Mouse (Mus musculus) kidney, adult 11 months (tissue): ENCODE measurements around the gene Rassf4.

ENCODE experiments used
- DNase-seq: peaks from one replicate; pipeline ENCODE4 v3.0.0; 2022

Rassf4 gene

GRCm38 (mm10) chr6:116673471-116674282 lies at the start of gene Rassf4:
Rassf4 (minus strand) TSS chr6:116673952.
- peak; percentile 70 for DNase-seq

DNA sequence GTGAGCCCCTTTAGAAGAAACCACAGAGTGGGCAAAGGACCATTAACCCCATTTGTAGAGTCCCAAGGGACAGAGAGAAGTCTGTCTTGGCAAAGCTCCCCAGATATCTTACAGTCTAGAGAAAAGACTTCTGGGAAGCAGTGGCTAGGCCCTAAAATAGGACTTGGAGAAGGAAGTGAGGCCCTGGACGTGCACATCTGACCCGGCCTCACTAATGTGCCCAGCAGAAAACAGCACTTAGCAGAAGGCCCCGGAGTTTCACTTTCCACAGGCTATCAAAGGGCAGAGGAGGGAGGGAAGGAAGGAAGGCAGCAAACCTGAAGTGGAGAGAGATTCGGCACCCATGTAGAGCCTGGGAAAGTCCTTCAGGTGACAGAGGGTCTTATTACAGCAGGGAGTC lies 45.2 kb upstream of the Rassf4 start:
- no peak for DNase-seq

DNA sequence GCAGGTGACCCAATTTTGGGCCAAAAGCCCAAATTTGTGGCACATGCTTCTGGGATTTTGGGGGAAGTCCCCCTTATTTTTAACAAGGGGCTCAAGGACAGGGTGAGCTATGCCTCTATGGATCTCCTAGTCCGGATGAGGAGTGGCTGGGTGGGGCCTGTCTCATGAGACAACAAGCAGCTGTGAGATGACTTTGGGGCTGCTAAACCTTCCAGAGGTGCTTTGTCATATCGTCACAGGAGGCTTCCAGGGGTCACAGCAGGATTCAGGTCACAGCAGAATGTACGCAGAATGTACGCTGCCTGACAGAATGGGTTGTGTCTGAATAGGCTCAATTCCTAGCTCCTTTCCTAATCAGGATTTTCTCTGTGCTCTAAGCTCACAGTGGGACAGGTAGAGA lies 44.6 kb upstream of the Rassf4 start:
- DNase-seq, result no peak

GRCm38 (mm10) chr6:116717851-116718250 lies 44.1 kb upstream of the Rassf4 start:
- no peak for DNase-seq

GRCm38 (mm10) chr6:116716666-116717065 lies 42.9 kb upstream of the Rassf4 start, which contains the start of gene Tmem72:
Tmem72 (minus strand) TSS chr6:116716913.
- DNase-seq, result peak; percentile 88

GRCm38 (mm10) chr6:116715166-116715565 lies 41.4 kb upstream of the Rassf4 start:
- peak; percentile 38 for DNase-seq

- DNase-seq, result no peak
Observed at GRCm38 (mm10) chr6:116714576-116714975, 40.8 kb upstream of the Rassf4 start.

- no peak for DNase-seq
Observed at GRCm38 (mm10) chr6:116713966-116714365, 40.2 kb upstream of the Rassf4 start.

GRCm38 (mm10) chr6:116712503-116712902 lies 38.8 kb upstream of the Rassf4 start:
- DNase-seq, result peak; percentile 43

DNA sequence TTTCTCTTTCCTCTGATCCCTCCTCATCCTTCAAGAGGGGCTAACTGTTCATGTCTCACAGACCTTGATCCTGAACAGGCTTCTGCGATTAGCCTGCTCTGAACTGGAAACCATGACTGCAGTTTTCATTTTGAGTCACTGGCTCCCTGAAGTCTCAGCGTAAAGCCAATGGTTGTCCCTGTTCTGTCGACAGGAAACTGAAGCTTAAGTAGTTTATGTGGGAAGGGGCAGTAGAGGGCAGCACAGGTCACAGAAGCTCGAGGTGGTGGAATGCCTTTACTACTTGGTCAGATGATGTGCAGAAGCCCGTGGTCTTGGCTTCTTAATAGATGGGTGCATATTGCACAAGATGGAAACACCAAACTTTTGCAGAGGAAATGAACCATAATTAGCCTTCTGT lies 38.3 kb upstream of the Rassf4 start:
- DNase-seq, result no peak

GRCm38 (mm10) chr6:116704320-116704719 lies 30.6 kb upstream of the Rassf4 start:
- DNase-seq, result no peak

DNA sequence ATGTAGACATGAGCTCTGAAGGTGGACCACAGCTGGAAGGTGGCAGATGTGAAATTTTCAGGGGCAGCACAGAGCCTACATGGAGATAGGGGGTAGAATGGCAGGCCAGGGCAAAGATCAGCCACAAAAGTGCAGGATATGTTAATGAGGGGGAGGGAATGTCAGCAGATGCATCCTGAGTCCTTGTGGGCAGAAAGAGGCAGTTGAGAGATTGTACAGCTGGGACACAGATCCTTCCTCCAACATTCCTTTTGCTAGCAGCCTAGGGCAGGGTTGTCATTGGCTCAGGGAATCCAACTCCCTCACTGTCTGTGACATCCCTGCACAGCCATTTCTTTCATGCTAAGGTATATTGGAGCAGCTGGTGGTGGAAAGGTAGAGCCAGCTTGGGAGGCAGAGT lies 27.1 kb upstream of the Rassf4 start:
- DNase-seq, result no peak

GRCm38 (mm10) chr6:116697896-116698425 lies 24.2 kb upstream of the Rassf4 start:
- DNase-seq, result peak; percentile 70

DNA sequence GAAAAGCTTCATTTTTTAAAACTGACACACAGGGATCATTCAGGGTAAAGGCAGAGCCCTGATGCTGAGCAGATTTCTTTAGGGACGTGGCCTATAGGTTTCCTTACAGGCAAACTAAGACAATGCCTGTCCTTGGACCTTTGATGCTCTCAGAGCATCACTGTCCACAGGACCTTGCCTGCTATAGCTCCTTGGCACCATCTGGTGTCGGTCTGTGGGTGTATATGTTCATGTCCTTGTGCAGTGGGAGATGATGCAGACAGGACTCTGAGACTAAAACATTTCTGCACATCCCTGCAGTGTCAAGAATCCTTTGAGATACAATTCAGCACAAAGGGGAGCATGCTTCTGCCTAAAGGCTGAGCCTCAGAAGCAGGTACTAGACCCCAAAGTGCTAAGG lies 23.7 kb upstream of the Rassf4 start:
- no peak for DNase-seq

- no peak for DNase-seq
Observed at GRCm38 (mm10) chr6:116694346-116694745, 20.6 kb upstream of the Rassf4 start.

GRCm38 (mm10) chr6:116693639-116694038 lies 19.9 kb upstream of the Rassf4 start:
- DNase-seq, result no peak

GRCm38 (mm10) chr6:116682317-116682716 lies 8.6 kb upstream of the Rassf4 start:
- DNase-seq, result no peak

DNA sequence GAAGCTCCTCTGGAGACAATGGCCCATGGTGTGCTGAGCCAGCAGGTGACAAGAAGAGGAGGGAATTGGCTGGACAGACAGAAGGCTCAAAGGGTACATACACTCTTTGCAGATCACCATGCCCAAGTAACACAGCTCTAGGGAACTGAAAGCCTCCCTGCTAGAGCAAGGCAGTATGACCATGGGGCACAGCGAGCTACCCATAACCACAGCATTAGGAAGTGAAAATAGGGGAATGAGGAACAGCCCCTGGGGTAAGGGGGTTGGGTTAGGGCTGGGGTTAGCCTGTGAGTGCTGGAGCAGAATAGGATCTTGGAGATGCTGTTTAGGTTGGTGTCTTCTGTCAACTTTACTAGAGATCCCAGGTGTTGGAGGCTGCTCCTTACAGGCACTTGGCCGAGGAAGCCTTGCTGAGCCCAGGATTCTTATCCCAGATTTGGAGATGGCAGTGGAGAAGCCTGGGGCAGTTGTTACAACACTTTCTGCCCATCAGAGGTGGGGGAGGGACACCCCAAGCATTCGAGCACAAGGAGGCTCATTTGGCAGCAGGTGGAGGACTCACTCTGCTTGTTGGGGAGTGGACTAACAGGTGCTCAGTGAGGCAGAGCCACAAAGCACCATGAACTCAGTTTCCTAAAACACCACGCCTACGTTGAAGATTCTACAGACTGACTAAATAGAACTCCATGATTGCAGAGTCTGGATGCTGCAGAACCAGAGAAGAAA lies 6.0 kb upstream of the Rassf4 start:
- no peak for DNase-seq

DNA sequence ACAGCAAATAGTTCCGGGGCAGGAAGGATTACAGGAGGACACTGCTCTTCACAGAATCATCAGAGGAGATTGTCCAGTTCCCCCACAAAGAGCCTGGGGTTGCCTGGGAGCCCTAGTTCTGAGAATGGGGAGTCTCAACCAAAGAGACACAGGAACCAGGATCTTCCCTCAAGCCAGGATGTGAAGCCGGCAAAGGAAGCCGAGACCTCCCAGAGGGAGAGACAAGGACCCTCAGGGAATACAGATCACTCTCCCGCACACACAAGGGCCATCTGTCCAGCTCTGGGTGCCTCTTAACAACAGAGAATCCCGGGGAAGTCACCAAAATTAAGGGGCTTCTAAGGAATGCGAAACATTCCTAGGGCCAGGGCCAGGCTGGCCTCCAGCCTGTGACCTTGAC lies 3.6 kb upstream of the Rassf4 start:
- DNase-seq, result no peak

GRCm38 (mm10) chr6:116676355-116676913 lies 2.7 kb upstream of the Rassf4 start:
- no peak for DNase-seq

GRCm38 (mm10) chr6:116674283-116674886 lies 633 bp upstream of the Rassf4 start:
- DNase-seq, result no peak

GRCm38 (mm10) chr6:116672349-116672748 lies 1.4 kb downstream of the Rassf4 start:
- no peak for DNase-seq

DNA sequence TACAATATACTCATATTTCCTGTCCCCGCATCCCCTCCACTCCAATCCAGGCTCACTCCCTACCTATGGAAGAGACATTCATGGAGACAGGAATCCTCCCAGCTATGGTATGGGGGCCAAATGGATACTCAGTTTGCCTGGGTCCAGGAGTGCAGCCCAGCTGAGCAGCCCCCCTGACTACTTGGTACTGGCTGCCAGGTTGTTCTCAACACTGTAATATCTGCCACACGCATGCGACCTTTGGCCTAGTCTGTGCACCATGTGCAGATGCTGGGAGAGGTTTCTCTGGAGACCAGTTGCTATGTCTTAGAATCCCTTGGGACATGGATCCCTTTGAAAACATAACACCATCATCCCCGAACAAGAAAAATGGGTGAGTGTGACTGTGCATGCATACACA lies 2.0 kb downstream of the Rassf4 start:
- no peak for DNase-seq
